Mouse (Mus musculus) lung, postnatal 0 days (tissue): ENCODE measurements around the gene Nav3. TPM values are rescaled to one million over a fixed set of nuclear protein-coding genes. Genes with fewer than 3 reads are reported as not detected.

Experiments
- ATAC-seq: fragments of 200-750 bp; cut with Nextera tagmentation; 2 replicates; pipeline ENCODE4 v1.8.0; 2017; ENCODE audit warnings: moderate library complexity
- DNase-seq: peaks from one replicate; pipeline ENCODE4 v3.0.0-alpha.2; 2016; ENCODE audit warnings: low spot score
- H3K27ac ChIP-seq: fragments of 300-500 bp; sonication (generic); 2 replicates; pipeline ENCODE4 v1.5.1; 2014; ENCODE audit warnings: antibody characterized with exemption, mild to moderate bottlenecking, low read length, mixed read lengths
- H3K27me3 ChIP-seq: fragments of 300-500 bp; sonication (generic); replicated peaks from 2 replicates; pipeline ENCODE4 v1.6.1; 2014; ENCODE audit warnings: low read length, mixed read lengths; ENCODE audit not compliant: insufficient read depth
- H3K36me3 ChIP-seq: fragments of 300-500 bp; sonication (generic); 2 replicates; pipeline ENCODE4 v1.6.1; 2014; ENCODE audit warnings: low read length, mixed read lengths; ENCODE audit not compliant: insufficient read depth
- H3K4me1 ChIP-seq: fragments of 300-500 bp; sonication (generic); 2 replicates; pipeline ENCODE4 v1.6.1; 2014; ENCODE audit warnings: antibody characterized with exemption, low read depth, low read length, mixed read lengths; ENCODE audit not compliant: insufficient read depth
- H3K4me2 ChIP-seq: fragments of 300-500 bp; sonication (generic); replicated peaks from 2 replicates; pipeline ENCODE4 v1.6.1; 2014; ENCODE audit warnings: low read depth, mild to moderate bottlenecking, low read length, moderate library complexity, mixed read lengths
- H3K4me3 ChIP-seq: fragments of 300-500 bp; sonication (generic); 2 replicates; pipeline ENCODE4 v1.5.1; 2014; ENCODE audit warnings: low read depth, low read length
- H3K9ac ChIP-seq: fragments of 300-500 bp; sonication (generic); replicated peaks from 2 replicates; pipeline ENCODE4 v1.6.1; 2014; ENCODE audit warnings: low read depth, mild to moderate bottlenecking
- H3K9me3 ChIP-seq: fragments of 300-500 bp; sonication (generic); 2 replicates; pipeline ENCODE4 v1.6.1; 2016; ENCODE audit warnings: low read length, mixed read lengths
- CTCF ChIP-seq: IDR thresholded peaks from 2 replicates; pipeline ENCODE4 v1.5.1; 2016; ENCODE audit warnings: antibody characterized with exemption, mild to moderate bottlenecking
- EP300 ChIP-seq: IDR thresholded peaks from 2 replicates; pipeline ENCODE4 v1.6.1; 2016; ENCODE audit warnings: antibody characterized with exemption, mild to moderate bottlenecking, control low read depth
- WGBS: fragments of 180-500 bp; shearing (Covaris S2); extraction: QIAGEN DNeasy Blood & Tissue Kit; methylation state at CpG from one replicate; pipeline ENCODE4 v1.1.7; 2014; 5-methylcytosine and 5-hydroxymethylcytosine counted together
- polyA plus RNA-seq: library from polyadenylated mRNA; unstranded; fragments of >200 nt; fragmentation: Nextera tagmentation; extraction: Ambion mirVana; gene quantifications from 2 replicates; pipeline ENCODE4 v1.2.1, GENCODE M21; 2015

Nav3 gene
- 0.31 and 0.33 TPM in 2 replicates for polyA plus RNA-seq

DNA sequence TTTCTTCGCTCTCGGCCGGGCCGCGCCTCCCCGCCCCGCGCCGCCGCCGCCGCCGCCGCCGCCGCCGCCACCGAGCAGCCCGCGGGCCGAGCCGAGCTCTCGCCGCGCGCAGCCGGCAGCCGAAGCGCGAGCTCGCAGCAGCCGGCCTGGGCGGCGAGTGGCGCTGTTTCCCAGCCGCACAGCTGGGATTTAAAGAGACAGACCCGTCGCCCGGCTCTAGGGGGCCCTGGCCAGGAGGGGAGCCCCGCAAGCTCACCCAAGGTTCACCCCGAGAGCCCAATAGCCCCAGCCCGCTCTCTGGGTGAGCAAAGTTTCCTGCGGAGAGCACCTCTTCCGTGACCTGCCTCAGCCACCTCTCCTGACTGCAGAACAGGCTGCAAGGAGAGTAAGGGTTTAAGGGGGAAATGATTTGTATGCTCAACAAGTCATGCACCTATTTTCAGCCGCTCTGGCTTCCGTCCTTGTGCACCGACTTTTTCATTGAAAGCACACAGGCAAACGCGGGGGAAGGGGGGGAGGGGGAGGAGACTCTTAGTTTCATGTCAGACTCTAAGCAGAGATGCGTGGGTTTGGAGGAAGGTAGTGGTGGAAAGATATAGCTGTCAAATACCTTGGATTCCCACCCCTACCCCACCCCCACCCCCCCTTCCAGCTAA is at the start of gene Nav3:
Gene Nav3, minus strand, starts transcription at position 367 of the 656 bp plus-strand sequence.
- peak within 1 kb of the TSS; percentile 54 for H3K4me3 ChIP-seq
- WGBS: under 1% methylated on average over 19 of the region's 50 CpGs
- ATAC-seq: peak; percentile 93
- no peak within 1 kb of the TSS for H3K27ac ChIP-seq
- no peak for TF ChIP-seq EP300
- TF ChIP-seq CTCF: peak; percentile 67
- no peaks in the 10 kb centered on the region for H3K36me3 ChIP-seq
- H3K9ac ChIP-seq: peak within 1 kb of the TSS; percentile 29; the same call in 1 of the 2 replicates
- no peaks in the 10 kb centered on the region for H3K9me3 ChIP-seq
- H3K4me1 ChIP-seq: no peaks in the 10 kb centered on the region
- H3K27me3 ChIP-seq: peaks cover 6% of the 10 kb centered on the region
- DNase-seq: peak; percentile 86
- H3K4me2 ChIP-seq: peak within 1 kb of the TSS; percentile 81

DNA sequence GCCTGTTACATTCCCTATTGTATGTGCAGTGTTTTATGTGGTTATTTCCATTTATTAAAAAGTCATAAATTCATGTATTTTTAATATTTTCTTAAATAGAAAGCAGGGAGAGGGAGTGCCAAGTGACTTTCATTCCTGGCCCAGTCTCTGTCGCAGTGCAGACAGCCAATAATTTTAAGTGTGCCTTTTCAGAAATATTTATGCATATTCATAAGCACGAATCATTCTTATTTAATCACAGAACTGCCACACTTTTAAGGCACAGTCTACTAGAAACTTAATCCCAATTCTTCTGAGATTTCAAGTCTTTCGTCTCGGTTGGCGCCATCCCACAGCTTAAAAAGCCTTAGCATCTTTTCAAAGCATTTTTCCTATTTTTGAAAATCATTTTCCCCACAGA is 29.3 kb upstream of the Nav3 start:
- ATAC-seq (no peak), DNase-seq (no peak)
- Histone ChIP-seq H3K36me3 (no peaks in the 10 kb centered on the region), H3K4me1 (no peaks in the 10 kb centered on the region), H3K4me2 (no peak overlapping the region), H3K27ac (no peak overlapping the region), H3K9me3 (no peaks in the 10 kb centered on the region), H3K9ac (no peak overlapping the region), H3K4me3 (no peak overlapping the region), H3K27me3 (no peaks in the 10 kb centered on the region)
- TF ChIP-seq CTCF (no peak), EP300 (no peak)
- 81% methylated on average over 5 of the region's 5 CpGs for WGBS

DNA sequence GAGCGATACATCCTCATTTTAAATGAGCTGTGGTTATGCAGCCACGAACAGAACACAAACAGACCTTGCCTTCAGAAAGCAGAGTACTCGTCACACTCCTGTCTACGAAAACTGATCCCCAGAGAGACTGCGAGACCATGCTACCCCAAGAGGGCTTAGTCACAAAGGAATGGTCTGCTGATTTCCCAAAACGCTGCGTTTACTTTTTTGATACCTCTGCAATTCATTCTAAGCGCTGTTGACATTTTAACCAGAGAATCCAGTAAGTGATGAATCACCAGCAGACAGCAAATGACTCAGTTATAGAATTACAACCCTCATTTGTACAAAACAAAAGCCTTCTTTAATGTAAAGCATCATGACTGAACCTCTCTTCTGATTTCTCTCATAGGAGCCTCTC is 28.8 kb upstream of the Nav3 start:
- H3K4me3 ChIP-seq: no peak overlapping the region
- H3K9me3 ChIP-seq: no peaks in the 10 kb centered on the region
- no peak overlapping the region for H3K9ac ChIP-seq
- no peaks in the 10 kb centered on the region for H3K36me3 ChIP-seq
- H3K27me3 ChIP-seq: no peaks in the 10 kb centered on the region
- H3K4me2 ChIP-seq: no peak overlapping the region
- DNase-seq (no peak), ATAC-seq (no peak)
- H3K27ac ChIP-seq: no peak overlapping the region
- no peak for TF ChIP-seq CTCF
- TF ChIP-seq EP300: no peak
- 47% methylated on average over 8 of the region's 8 CpGs for WGBS
- no peaks in the 10 kb centered on the region for H3K4me1 ChIP-seq

DNA sequence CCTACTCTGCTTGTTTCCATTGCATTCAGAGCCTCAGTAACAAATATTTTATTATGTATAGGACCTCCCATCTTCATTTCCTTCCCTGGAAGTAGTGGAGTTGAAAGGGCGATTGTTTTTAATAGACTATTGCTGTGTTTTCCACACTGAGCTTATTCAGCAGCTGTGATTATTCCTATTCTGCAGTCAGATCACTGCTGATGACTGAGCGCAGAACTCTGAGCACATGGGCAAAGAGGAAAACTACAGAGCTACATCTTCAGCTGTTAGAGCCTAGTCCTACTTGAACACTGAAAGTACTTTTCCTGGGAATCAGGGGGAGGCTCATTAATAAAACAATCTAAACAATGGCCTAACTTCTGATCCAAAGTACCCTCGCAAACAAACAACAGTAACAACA is 23.2 kb upstream of the Nav3 start:
- Histone ChIP-seq H3K9ac (no peak overlapping the region), H3K27me3 (no peaks in the 10 kb centered on the region), H3K9me3 (no peaks in the 10 kb centered on the region), H3K4me3 (no peak overlapping the region), H3K4me1 (no peaks in the 10 kb centered on the region), H3K36me3 (no peaks in the 10 kb centered on the region), H3K27ac (no peak overlapping the region), H3K4me2 (no peak overlapping the region)
- DNase-seq (no peak), ATAC-seq (no peak)
- WGBS: 84% methylated on average over 3 of the region's 3 CpGs
- no peak for TF ChIP-seq EP300
- no peak for TF ChIP-seq CTCF

DNA sequence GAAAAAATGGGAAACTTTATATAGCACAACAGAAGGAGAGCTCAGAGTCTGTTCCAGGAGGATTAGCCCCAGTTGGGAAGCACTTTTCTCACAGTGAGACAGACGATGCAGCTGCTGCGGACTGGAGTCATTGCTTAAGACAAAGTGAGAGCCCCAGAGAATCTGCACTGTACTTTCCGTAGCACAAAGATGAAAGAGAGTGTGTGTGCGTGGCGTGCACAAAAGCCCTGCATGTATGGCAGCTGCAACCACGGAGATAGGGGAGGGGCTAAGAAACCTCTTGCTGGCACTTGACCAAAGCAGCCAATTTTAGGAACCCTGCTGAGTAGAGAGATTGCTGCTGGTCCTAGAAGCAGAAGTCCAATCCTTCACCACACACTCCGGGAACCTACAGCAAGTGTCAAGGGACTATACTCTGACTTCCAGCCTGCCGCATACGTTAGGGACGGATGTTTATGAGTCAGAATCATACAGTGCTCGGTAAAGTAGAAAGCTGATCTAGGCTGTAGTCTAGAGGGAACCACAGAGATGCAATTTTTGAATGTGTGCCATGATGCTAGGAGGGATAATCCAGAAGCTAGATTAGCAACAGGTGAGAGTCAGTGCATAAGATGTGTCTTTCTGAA is 21.8 kb upstream of the Nav3 start:
- Histone ChIP-seq H3K27ac (no peak overlapping the region), H3K36me3 (no peaks in the 10 kb centered on the region), H3K27me3 (no peaks in the 10 kb centered on the region), H3K9me3 (no peaks in the 10 kb centered on the region), H3K4me3 (no peak overlapping the region), H3K9ac (no peak overlapping the region), H3K4me1 (no peaks in the 10 kb centered on the region), H3K4me2 (no peak overlapping the region)
- WGBS: 44% methylated on average over 11 of the region's 11 CpGs
- TF ChIP-seq EP300 (no peak), CTCF (no peak)
- ATAC-seq (no peak), DNase-seq (no peak)

DNA sequence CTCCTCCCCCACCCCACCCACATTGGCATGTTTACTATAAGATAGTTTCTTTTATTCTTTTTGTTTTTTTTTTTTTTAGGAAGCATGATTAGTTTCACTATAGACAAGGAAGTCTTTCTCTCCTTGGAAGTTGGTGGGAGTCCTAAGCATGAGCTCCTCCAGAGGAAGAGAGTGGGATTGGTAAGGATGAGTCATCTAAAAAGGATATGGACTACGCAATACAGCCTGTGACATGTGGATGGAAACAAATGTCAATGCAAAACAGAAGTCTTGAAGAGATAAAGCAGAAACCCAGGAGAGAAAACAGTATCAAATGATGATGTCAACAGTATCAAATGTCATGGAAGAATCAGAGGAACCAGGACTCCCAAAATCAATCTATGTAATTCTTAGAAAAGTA is 18.1 kb upstream of the Nav3 start:
- no peak for ATAC-seq
- no peak overlapping the region for H3K27ac ChIP-seq
- DNase-seq: no peak
- H3K27me3 ChIP-seq: no peaks in the 10 kb centered on the region
- H3K4me1 ChIP-seq: no peaks in the 10 kb centered on the region
- no peak overlapping the region for H3K4me2 ChIP-seq
- no peaks in the 10 kb centered on the region for H3K36me3 ChIP-seq
- 72% methylated on average over 1 of the region's 1 CpGs for WGBS
- H3K9ac ChIP-seq: no peak overlapping the region
- no peak overlapping the region for H3K4me3 ChIP-seq
- TF ChIP-seq CTCF: no peak
- TF ChIP-seq EP300: no peak
- no peaks in the 10 kb centered on the region for H3K9me3 ChIP-seq
